Mouse (Mus musculus) liver, postnatal 0 days (tissue): ENCODE data around the gene Tbc1d10a. TPM values are rescaled to one million over a fixed set of nuclear protein-coding genes. Genes with fewer than 3 reads are reported as not detected.

Experiments used
- ATAC-seq: fragments of 200-750 bp; cut with Nextera tagmentation; 2 replicates; pipeline ENCODE4 v1.8.0; 2017; ENCODE audit warnings: mild to moderate bottlenecking, moderate library complexity
- DNase-seq: peaks from one replicate; pipeline ENCODE4 v3.0.0-alpha.2; 2016
- H3K27ac ChIP-seq: fragments of 300-500 bp; sonication (generic); 2 replicates; pipeline ENCODE4 v1.5.1; 2014; ENCODE audit warnings: antibody characterized with exemption, moderate library complexity, mild to moderate bottlenecking, low read depth
- H3K27me3 ChIP-seq: fragments of 300-500 bp; sonication (generic); 2 replicates; pipeline ENCODE4 v1.6.1; 2014; ENCODE audit warnings: low read length, control low read depth, mixed read lengths; ENCODE audit not compliant: insufficient read depth
- H3K36me3 ChIP-seq: fragments of 300-500 bp; sonication (generic); replicated peaks from 2 replicates; pipeline ENCODE4 v1.6.1; 2014; ENCODE audit warnings: mild to moderate bottlenecking, control low read depth, low read length, moderate library complexity, mixed read lengths; ENCODE audit not compliant: insufficient read depth
- H3K4me1 ChIP-seq: fragments of 300-500 bp; sonication (generic); 2 replicates; pipeline ENCODE4 v1.6.1; 2014; ENCODE audit warnings: antibody characterized with exemption, mild to moderate bottlenecking, control low read depth; ENCODE audit not compliant: insufficient read depth
- H3K4me2 ChIP-seq: fragments of 300-500 bp; sonication (generic); 2 replicates; pipeline ENCODE4 v1.6.1; 2014; ENCODE audit warnings: low read depth, mild to moderate bottlenecking, low read length, moderate library complexity, mixed read lengths
- H3K4me3 ChIP-seq: fragments of 300-500 bp; sonication (generic); 2 replicates; pipeline ENCODE4 v1.5.1; 2014; ENCODE audit warnings: low read depth, low read length
- H3K9ac ChIP-seq: fragments of 300-500 bp; sonication (generic); replicated peaks from 2 replicates; pipeline ENCODE4 v1.6.1; 2014; ENCODE audit warnings: mild to moderate bottlenecking, moderate library complexity
- H3K9me3 ChIP-seq: fragments of 300-500 bp; sonication (generic); 2 replicates; pipeline ENCODE4 v1.6.1; 2016; ENCODE audit warnings: mild to moderate bottlenecking, control low read depth, low read length, mixed read lengths
- CTCF ChIP-seq: sonication (generic); IDR thresholded peaks from 2 replicates; pipeline ENCODE4 v1.5.1; 2016; ENCODE audit warnings: antibody characterized with exemption, low read depth
- EP300 ChIP-seq: IDR thresholded peaks from 2 replicates; pipeline ENCODE4 v1.6.1; 2016; ENCODE audit warnings: antibody characterized with exemption, low read depth, mild to moderate bottlenecking
- WGBS: fragments of 180-500 bp; shearing (Covaris S2); extraction: QIAGEN DNeasy Blood & Tissue Kit; methylation state at CpG from one replicate; pipeline ENCODE4 v1.1.7; 2014; ENCODE audit not compliant: insufficient replicate concordance; 5-methylcytosine and 5-hydroxymethylcytosine counted together
- polyA plus RNA-seq: library from polyadenylated mRNA; unstranded; fragments of >200 nt; fragmentation: Nextera tagmentation; extraction: Ambion mirVana; gene quantifications from 2 replicates; pipeline ENCODE4 v1.2.1, GENCODE M21; 2015

Tbc1d10a gene
- polyA plus RNA-seq, 1 experiment from 2014 or later = 5.6 TPM

DNA sequence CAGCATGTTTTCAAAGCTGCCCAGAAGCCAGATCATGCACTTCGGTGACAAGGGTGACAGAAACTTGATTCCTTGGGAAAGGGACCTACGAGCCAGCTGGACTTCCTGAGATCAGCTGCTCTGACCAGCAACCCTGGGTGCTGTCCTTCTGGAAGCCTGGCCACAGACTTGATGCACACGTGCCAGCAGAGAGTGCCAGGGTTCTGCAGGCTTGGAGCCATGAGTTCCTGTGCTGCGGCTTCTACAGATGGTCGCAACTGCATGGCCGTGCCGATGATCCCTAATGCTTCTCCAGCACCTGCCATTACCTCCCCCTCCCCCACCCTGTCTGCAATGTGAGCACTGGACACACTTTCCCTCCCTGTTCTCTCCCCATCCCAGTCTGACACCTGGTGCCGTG, 41.9 kb downstream of the Tbc1d10a start:
- 70% methylated on average over 8 of the region's 8 CpGs for WGBS
- H3K4me3 ChIP-seq = no peak overlapping the region
- TF ChIP-seq CTCF (no peak), EP300 (no peak)
- peaks cover 37% of the 10 kb centered on the region for H3K4me1 ChIP-seq
- H3K9me3 ChIP-seq = no peaks in the 10 kb centered on the region
- no peak overlapping the region for H3K9ac ChIP-seq
- ATAC-seq (no peak), DNase-seq (no peak)
- no peaks in the 10 kb centered on the region for H3K27me3 ChIP-seq
- no peak overlapping the region for H3K27ac ChIP-seq
- no peaks in the 10 kb centered on the region for H3K36me3 ChIP-seq
- H3K4me2 ChIP-seq = no peak overlapping the region

DNA sequence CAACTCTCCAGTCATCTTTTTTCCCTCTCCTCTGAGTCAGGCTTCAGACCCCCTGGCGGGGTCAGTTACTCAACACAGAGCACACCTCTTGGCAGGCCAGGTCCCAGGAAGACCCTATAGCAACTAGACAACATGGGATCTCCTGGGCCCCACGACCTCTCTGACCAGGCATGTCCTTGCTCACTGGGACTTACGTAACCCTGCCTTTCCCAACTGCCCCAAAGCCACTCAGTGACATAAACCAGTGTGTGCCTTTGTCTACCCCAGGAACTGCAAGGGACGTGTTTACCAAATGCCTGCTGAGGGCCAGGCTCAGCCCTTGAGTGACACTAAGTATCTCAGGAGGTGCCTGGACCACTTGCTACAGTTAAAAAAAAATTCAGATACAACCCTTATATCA, 43.3 kb downstream of the Tbc1d10a start:
- 59% methylated on average over 4 of the region's 4 CpGs for WGBS
- TF ChIP-seq CTCF = no peak
- TF ChIP-seq EP300 = no peak
- peak; percentile 71 for ATAC-seq
- H3K4me1 ChIP-seq = peaks cover 32% of the 10 kb centered on the region
- DNase-seq = peak; percentile 52
- no peak overlapping the region for H3K4me3 ChIP-seq
- no peaks in the 10 kb centered on the region for H3K36me3 ChIP-seq
- no peak overlapping the region for H3K4me2 ChIP-seq
- H3K9ac ChIP-seq = no peak overlapping the region
- peak overlapping the region; percentile 44; the same call in 1 of the 2 replicates for H3K27ac ChIP-seq
- no peaks in the 10 kb centered on the region for H3K27me3 ChIP-seq
- no peaks in the 10 kb centered on the region for H3K9me3 ChIP-seq

DNA sequence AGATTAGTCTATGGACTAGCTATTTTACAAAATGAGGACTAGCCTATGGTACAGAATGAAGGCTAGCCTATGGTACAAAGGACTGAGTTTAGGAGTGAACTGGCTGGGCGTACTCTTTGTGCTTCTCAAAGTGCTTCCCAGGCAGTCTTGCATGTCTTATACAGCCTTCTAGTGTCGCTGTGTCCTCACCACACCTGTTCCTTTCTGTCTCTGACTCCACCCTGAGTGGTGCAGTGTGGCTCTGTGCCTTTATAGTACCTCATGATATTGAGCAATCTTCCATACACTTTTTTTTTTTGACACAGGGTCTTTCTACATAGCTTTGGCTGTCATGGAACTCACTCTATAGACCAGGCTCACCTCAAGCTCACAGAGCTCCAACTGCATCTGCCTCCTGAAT, 44.8 kb downstream of the Tbc1d10a start:
- Histone ChIP-seq H3K27me3 (no peaks in the 10 kb centered on the region), H3K4me3 (no peak overlapping the region), H3K9ac (no peak overlapping the region), H3K27ac (no peak overlapping the region), H3K4me1 (peaks cover 46% of the 10 kb centered on the region), H3K36me3 (no peaks in the 10 kb centered on the region), H3K4me2 (no peak overlapping the region), H3K9me3 (no peaks in the 10 kb centered on the region)
- TF ChIP-seq CTCF (no peak), EP300 (no peak)
- WGBS = 89% methylated on average over 2 of the region's 2 CpGs
- no peak for ATAC-seq
- no peak for DNase-seq

DNA sequence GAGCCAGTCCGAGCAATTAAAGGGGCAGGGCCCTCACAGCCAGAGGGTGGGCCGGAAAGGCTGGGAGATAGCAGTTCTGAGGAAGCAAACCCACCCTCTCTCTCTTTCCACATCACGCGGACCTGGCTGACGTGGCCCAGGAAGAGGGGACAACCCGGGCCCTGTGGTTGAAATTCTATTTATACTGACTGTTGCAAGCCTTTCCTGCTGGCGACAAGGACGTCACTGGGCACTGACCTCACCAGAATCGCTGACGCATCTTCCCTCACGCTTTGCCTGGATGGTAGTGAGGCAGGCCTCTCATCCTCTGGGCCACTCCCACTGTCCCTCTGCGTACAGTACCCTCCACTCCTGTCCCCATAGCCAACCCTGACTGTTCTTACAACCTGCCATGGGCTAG, 46.1 kb downstream of the Tbc1d10a start:
- peak overlapping the region; percentile 67; the same call in 1 of the 2 replicates for H3K27ac ChIP-seq
- H3K4me2 ChIP-seq = no peak overlapping the region
- no peaks in the 10 kb centered on the region for H3K9me3 ChIP-seq
- ATAC-seq = peak; percentile 27
- peaks cover 47% of the 10 kb centered on the region for H3K4me1 ChIP-seq
- H3K4me3 ChIP-seq = no peak overlapping the region
- TF ChIP-seq CTCF (no peak), EP300 (peak; percentile 62; the same call in 1 of the 2 replicates)
- H3K36me3 ChIP-seq = no peaks in the 10 kb centered on the region
- DNase-seq = peak; percentile 62
- 33% methylated on average over 11 of the region's 12 CpGs for WGBS
- H3K27me3 ChIP-seq = no peaks in the 10 kb centered on the region
- no peak overlapping the region for H3K9ac ChIP-seq

DNA sequence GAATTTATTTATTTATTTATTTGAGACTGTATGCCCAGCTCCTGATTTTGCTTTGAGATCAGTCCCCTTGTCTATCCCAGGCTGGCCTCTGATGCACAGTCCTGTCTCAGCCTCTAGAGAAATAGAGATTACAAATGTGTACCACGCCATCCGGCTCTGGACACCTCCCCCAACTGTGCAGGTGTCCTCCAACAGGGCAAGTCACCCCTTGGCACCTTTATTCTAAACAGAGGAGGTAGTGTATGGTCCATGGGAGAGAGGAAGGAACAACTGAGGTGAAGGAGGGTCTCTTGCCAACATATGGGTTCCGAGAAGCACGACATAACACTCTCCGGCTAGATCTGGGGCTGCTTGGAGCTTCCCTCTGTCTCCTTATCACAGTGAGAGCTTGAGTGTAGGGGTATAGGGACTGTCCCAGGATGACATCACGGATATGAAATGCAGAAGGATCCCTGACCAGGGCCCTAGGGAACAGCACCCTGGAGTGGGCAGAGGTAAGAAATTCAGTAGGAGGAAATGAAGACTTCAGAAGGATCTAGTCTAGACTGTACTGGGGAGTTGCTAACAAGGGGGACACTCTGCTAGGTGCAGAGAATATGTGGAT, 48.6 kb downstream of the Tbc1d10a start:
- Histone ChIP-seq H3K9ac (0 out of 2 replicates have a peak overlapping the region, but pooled peaks have one; percentile 59), H3K4me1 (peaks cover 28% of the 10 kb centered on the region), H3K27me3 (no peaks in the 10 kb centered on the region), H3K4me2 (peak overlapping the region; percentile 88), H3K27ac (peak overlapping the region; percentile 88), H3K36me3 (peaks cover 13% of the 10 kb centered on the region; the same call in 1 of the 2 replicates), H3K9me3 (no peaks in the 10 kb centered on the region), H3K4me3 (no peak overlapping the region)
- ATAC-seq = no peak
- TF ChIP-seq CTCF (no peak), EP300 (no peak)
- 69% methylated on average over 6 of the region's 6 CpGs for WGBS
- no peak for DNase-seq

DNA sequence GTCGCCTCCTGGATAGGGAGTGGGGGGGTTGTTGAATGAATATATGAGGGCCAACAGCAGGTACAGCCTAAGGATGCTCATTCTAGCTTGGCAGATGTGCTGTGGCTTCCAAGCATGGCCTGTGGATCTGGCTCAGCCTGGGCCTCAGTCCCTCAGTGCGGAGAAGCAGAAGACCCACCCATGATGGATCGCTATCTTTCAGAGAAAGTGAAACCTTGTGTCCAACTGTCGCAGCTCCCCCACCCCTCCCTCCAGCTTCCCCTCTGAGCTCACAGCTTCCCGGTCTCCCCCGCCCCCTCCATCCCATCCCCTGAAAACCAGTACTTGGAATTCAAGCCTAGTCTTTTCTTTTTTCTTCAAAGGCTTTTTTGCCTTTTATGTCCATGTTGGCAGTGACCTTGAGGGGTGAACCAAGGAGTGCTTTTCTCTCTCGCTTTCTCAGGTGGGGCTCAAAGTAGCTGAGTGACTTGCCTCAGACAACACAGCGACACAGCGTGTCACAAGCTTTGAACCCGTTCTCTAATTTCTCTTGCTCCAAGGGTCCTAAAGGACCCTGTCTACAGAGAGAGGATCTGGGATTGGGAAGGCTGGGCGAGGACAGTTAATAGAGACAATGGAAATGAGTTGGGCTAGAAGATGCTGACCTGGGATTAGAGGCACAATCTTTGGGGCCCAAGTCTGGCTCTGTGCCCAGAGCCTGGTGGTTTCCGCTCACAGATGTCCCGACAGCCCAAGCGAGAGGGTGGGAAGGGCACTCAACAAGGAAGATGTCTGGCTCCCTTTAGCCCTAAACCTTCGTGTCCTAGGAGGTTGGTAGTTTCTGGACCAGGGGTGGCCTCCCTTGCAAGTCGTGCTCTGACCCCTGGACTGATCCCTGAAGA, 49.3 kb downstream of the Tbc1d10a start, which contains the start of gene Osm:
Gene Osm (plus strand): TSS at position 756 of the 881 bp plus-strand sequence.
- Histone ChIP-seq H3K9me3 (no peaks in the 10 kb centered on the region), H3K9ac (peak within 1 kb of the TSS; percentile 59), H3K27ac (peak within 1 kb of the TSS; percentile 88), H3K4me2 (peak within 1 kb of the TSS; percentile 88), H3K4me1 (peaks cover 27% of the 10 kb centered on the region), H3K4me3 (peak within 1 kb of the TSS; percentile 59), H3K27me3 (no peaks in the 10 kb centered on the region), H3K36me3 (peaks cover 13% of the 10 kb centered on the region; the same call in 1 of the 2 replicates)
- peak; percentile 68 for ATAC-seq
- DNase-seq = peak; percentile 75
- WGBS = 45% methylated on average over 16 of the region's 16 CpGs
- TF ChIP-seq CTCF (no peak), EP300 (no peak)
